Mouse (Mus musculus) colon, adult 2 months (tissue): ENCODE measurements around the gene Spata5. TPM values are rescaled to one million over a fixed set of nuclear protein-coding genes. Genes with fewer than 3 reads are reported as not detected.

Experiments used
- polyA plus RNA-seq: library from polyadenylated mRNA; depleted of rRNA; stranded (reverse); fragments of >200 nt; gene quantifications from 2 replicates; pipeline ENCODE4 v1.2.3, GENCODE M21; 2012; rRNA removed

The Spata5 gene
- 0.96 and 1.1 TPM in 2 replicates for polyA plus RNA-seq

DNA sequence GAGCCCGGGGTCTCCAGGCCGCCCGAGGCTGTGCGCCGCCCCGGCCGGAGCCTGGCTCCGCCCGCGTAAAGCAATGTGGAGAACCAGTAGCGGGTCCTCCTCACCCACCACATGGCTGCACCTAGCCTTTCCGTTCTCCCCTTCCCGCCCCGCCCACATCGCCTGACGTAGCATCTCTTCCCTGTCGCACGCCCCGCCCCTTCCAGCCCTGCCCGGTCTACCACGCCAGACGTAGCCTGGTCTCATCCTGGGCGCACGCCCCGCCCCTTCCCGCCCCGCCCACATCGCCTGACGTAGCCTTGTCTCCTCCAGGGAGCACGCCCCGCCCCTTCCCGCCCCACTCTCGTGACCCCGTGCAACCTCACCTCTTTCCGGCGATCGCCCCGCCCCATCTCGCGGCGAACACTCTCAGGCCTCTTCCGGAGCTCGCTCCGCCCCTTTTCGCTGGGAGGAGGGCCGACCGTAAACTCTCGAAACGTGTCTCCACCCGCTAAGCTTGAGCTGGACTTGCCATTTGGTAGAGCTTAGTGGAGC lies at the start of gene Spata5:
Gene Spata5, plus strand, starts transcription at position 439 of the 534 bp plus-strand sequence.

DNA sequence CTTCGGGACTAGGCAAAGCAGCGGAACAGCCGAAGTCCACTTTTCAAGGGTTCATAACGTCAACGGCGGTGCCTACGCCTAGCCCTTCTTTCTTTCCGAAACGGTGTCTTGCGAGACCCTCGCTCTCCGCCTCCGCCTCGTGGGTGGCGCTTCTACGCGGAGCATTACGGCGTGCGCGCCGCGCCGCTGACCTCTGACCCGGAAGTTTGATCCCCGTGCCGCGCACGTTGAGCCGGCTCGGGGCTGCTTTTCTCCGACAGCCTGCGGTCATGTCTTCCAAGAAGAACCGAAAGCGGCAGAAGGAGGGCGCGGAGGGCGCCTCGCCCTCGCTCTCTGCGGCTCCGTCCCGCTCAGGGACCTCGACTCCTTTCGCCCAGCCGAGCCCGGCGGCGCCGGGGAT lies 376 bp downstream of the Spata5 start, which contains the start of gene Nudt6:
Gene Nudt6, minus strand, starts transcription at position 140 of the 400 bp plus-strand sequence.

Other genes starting within 250 kb of the Spata5 start
- gene Il21, start 187.3 kb upstream of the Spata5 start, polyA plus RNA-seq, result not detected in 2 replicates
- 0.21 and 0.26 TPM in 2 replicates for gene Bbs12, start 107.3 kb upstream of the Spata5 start, polyA plus RNA-seq
- 0.06 and 0.38 TPM in 2 replicates for gene Cetn4, start 107.2 kb upstream of the Spata5 start, polyA plus RNA-seq
- gene Fgf2, start 71.5 kb upstream of the Spata5 start, polyA plus RNA-seq, result 1.2 TPM in 2 replicates
- 16.0 and 18.2 TPM in 2 replicates for gene Nudt6, start 315 bp downstream of the Spata5 start, polyA plus RNA-seq
- gene Spry1, start 220.1 kb downstream of the Spata5 start, polyA plus RNA-seq, result 27.5 and 30.5 TPM in 2 replicates